Mouse (Mus musculus) liver, embryonic 14 days (tissue): ENCODE measurements around the gene Hrg. TPM values are rescaled to one million over a fixed set of nuclear protein-coding genes. Genes with fewer than 3 reads are reported as not detected.

Experiments
- polyA plus RNA-seq: library from polyadenylated mRNA; depleted of rRNA; stranded (reverse); fragments of >200 nt; gene quantifications from 2 replicates; pipeline ENCODE4 v1.2.3, GENCODE M21; 2012; rRNA removed

Hrg gene
- 0.24 and 0.31 TPM in 2 replicates for polyA plus RNA-seq

DNA sequence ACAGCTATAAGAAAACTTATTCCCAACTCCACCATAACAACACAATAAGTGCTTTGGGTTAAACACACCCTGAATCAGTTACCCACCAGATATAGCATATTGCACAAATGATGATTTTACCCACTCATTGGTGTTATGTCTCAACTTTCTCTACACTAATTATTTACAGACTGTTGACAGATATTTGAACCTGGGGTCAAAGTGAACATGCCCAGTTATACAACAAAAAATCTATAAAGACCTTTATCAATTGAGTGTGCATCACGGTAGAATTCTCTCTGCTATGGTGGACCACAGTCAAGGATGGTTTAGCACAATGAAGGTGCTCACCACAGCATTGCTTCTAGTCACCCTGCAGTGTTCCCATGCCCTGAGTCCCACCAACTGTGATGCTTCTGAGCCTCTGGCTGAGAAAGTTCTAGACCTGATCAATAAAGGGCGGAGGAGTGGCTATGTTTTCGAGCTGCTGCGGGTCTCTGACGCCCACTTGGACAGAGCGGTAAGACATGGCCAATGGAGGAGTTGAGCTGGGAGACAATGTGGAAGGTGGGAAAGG lies at the start of gene Hrg:
TSS of gene Hrg (plus strand) at position 233 of the 556 bp plus-strand sequence.

DNA sequence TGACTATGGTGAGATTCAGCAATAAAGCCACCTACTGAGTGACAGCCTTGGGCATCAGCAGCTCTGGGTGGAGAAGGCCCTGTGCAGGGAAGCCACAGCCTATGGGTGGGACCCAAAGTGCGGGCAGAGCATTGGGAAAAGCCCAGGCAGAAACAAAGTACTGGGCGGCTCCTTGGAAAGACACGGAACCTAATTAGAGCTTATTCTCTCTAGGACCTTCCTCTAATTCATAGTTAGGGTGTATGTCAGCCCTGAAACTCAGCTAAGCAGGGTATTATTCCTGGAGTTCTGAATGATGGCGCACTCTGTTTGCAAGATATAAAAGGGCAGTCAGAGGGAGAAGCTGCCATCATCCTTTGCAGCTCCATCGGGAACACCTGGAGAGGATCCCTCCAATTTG lies 32.8 kb upstream of the Hrg start, which contains the start of gene Fetub:
TSS of gene Fetub (plus strand) at position 301 of the 400 bp plus-strand sequence.

Other genes starting within 250 kb of the Hrg start
- gene Crygs, start 139.5 kb upstream of the Hrg start, polyA plus RNA-seq, result 0.03 and 0.06 TPM in 2 replicates
- 21.4 and 24.4 TPM in 2 replicates for gene Tbccd1, start 93.4 kb upstream of the Hrg start, polyA plus RNA-seq
- gene Dnajb11, start 93.2 kb upstream of the Hrg start, polyA plus RNA-seq, result 28.1 and 30.8 TPM in 2 replicates
- 938 and 1,098 TPM in 2 replicates for gene Ahsg, start 59.8 kb upstream of the Hrg start, polyA plus RNA-seq
- 1.2 and 1.5 TPM in 2 replicates for gene Fetub, start 32.7 kb upstream of the Hrg start, polyA plus RNA-seq
- 13.2 and 14.6 TPM in 2 replicates for gene Kng2, start 78.4 kb downstream of the Hrg start, polyA plus RNA-seq
- gene Kng1, start 106.8 kb downstream of the Hrg start, polyA plus RNA-seq, result 215 and 238 TPM in 2 replicates
- 187 and 193 TPM in 2 replicates for gene Eif4a2, start 156.4 kb downstream of the Hrg start, polyA plus RNA-seq
- gene Rfc4, start 176.7 kb downstream of the Hrg start, polyA plus RNA-seq, result 12.7 and 24.7 TPM in 2 replicates
- gene Adipoq, start 195.5 kb downstream of the Hrg start, polyA plus RNA-seq, result 0.09 TPM in 1 of 2 replicates, not detected in the other